Mouse (Mus musculus) MEL (cell line): ENCODE results near the gene Samd7. TPM values are rescaled to one million over a fixed set of nuclear protein-coding genes. Genes with fewer than 3 reads are reported as not detected.

ENCODE experiments used
- DNase-seq: peaks from one replicate; pipeline ENCODE4 v3.0.0; 2011; ENCODE audit warnings: low read depth, low spot score
- H3K27ac ChIP-seq: 2 replicates; pipeline ENCODE4 v1.5.1; 2012; ENCODE audit warnings: low read depth, mild to moderate bottlenecking, control low read depth, low read length, moderate library complexity; ENCODE audit not compliant: control insufficient read depth
- H3K27me3 ChIP-seq, 2 experiments: fragments of 150-350 bp in 1 of 2; sonication (generic) in 1 of 2; 2 replicates each; pipeline ENCODE4 v1.6.1; 2012; ENCODE audit warnings: low read length in 2 of 2, mild to moderate bottlenecking in 2 of 2, improper control_type of control experiment in 1 of 2, moderate library complexity in 1 of 2; ENCODE audit not compliant: insufficient read depth in 2 of 2, control insufficient read depth in 1 of 2
- H3K36me3 ChIP-seq, 2 experiments: 2 replicates each; pipeline ENCODE4 v1.6.1; 2012 to 2014; ENCODE audit warnings: low read length in 2 of 2, improper control_type of control experiment in 1 of 2, inconsistent platforms in 1 of 2, mild to moderate bottlenecking in 1 of 2; ENCODE audit not compliant: insufficient read depth in 2 of 2, control insufficient read depth in 1 of 2
- H3K4me1 ChIP-seq, 2 experiments: fragments of 150-350 bp in 1 of 2; sonication (generic) in 1 of 2; 2 replicates each; pipeline ENCODE4 v1.6.1; 2012; ENCODE audit warnings: low read length in 2 of 2, improper control_type of control experiment in 1 of 2, mild to moderate bottlenecking in 1 of 2; ENCODE audit not compliant: insufficient read depth in 2 of 2, control insufficient read depth in 1 of 2
- H3K4me3 ChIP-seq, 2 experiments: fragments of 150-350 bp in 1 of 2; sonication (generic) in 1 of 2; 2 replicates each; pipeline ENCODE4 v1.5.1; 2012; ENCODE audit warnings: low read depth in 2 of 2, low read length in 2 of 2, mild to moderate bottlenecking in 2 of 2, moderate library complexity in 2 of 2, control low read depth in 1 of 2, improper control_type of control experiment in 1 of 2; ENCODE audit not compliant: control insufficient read depth in 1 of 2, insufficient read depth in 1 of 2
- H3K79me2 ChIP-seq: 2 replicates; pipeline ENCODE4 v1.6.1; 2012; ENCODE audit warnings: mild to moderate bottlenecking, low read length, moderate library complexity; ENCODE audit not compliant: control insufficient read depth, poor library complexity, insufficient read depth
- H3K9ac ChIP-seq: 2 replicates; pipeline ENCODE4 v1.6.1; 2012; ENCODE audit warnings: low read depth, mild to moderate bottlenecking, control low read depth, low read length, moderate library complexity; ENCODE audit not compliant: control insufficient read depth, poor library complexity, severe bottlenecking
- H3K9me3 ChIP-seq: fragments of 150-350 bp; sonication (generic); replicated peaks from 2 replicates; pipeline ENCODE4 v1.6.1; 2012; ENCODE audit warnings: mild to moderate bottlenecking, low read length, improper control_type of control experiment, moderate library complexity; ENCODE audit not compliant: insufficient read depth
- BHLHE40 ChIP-seq: IDR thresholded peaks from 2 replicates; pipeline ENCODE4 v1.6.1; 2012; ENCODE audit warnings: low read depth, mild to moderate bottlenecking, inconsistent platforms, low read length, improper control_type of control experiment, borderline replicate concordance
- CHD2 ChIP-seq: IDR thresholded peaks from 2 replicates; pipeline ENCODE4 v1.6.1; 2011; ENCODE audit warnings: low read length, improper control_type of control experiment
- EP300 ChIP-seq, 2 experiments: IDR thresholded peaks; 2 replicates each; pipeline ENCODE4 v1.6.1; 2011; ENCODE audit warnings: improper control_type of control experiment in 2 of 2, low read length in 2 of 2, low read depth in 1 of 2, mild to moderate bottlenecking in 1 of 2
- ETS1 ChIP-seq: IDR thresholded peaks from 2 replicates; pipeline ENCODE4 v1.6.1; 2012; ENCODE audit warnings: low read depth, mild to moderate bottlenecking, inconsistent platforms, low read length, improper control_type of control experiment, moderate library complexity
- HCFC1 ChIP-seq: IDR thresholded peaks from 2 replicates; pipeline ENCODE4 v1.6.1; 2012; ENCODE audit warnings: low read depth, mild to moderate bottlenecking, inconsistent platforms, low read length, improper control_type of control experiment, moderate library complexity
- MAZ ChIP-seq: IDR thresholded peaks from 2 replicates; pipeline ENCODE4 v1.6.1; 2012; ENCODE audit warnings: low read depth, mild to moderate bottlenecking, inconsistent platforms, low read length, improper control_type of control experiment
- NELFE ChIP-seq: IDR thresholded peaks from 2 replicates; pipeline ENCODE4 v1.6.1; 2011; ENCODE audit warnings: low read depth, low read length, improper control_type of control experiment
- NRF1 ChIP-seq: IDR thresholded peaks from 2 replicates; pipeline ENCODE4 v1.6.1; 2014; ENCODE audit warnings: low read depth, mild to moderate bottlenecking, inconsistent platforms, low read length, improper control_type of control experiment, moderate library complexity; ENCODE audit not compliant: poor library complexity, insufficient read depth, severe bottlenecking
- POLR2A ChIP-seq, 2 experiments: IDR thresholded peaks; 2 replicates each; pipeline ENCODE4 v1.6.1; 2011 to 2012; ENCODE audit warnings: low read length in 2 of 2, mild to moderate bottlenecking in 2 of 2, control low read depth in 1 of 2, improper control_type of control experiment in 1 of 2, low read depth in 1 of 2, moderate library complexity in 1 of 2; ENCODE audit not compliant: control insufficient read depth in 1 of 2, insufficient read depth in 1 of 2, poor library complexity in 1 of 2
- POLR2AphosphoS2 ChIP-seq: IDR thresholded peaks from 2 replicates; pipeline ENCODE4 v1.6.1; 2011; ENCODE audit warnings: low read length, improper control_type of control experiment
- SIN3A ChIP-seq: IDR thresholded peaks from 2 replicates; pipeline ENCODE4 v1.6.1; 2012; ENCODE audit warnings: low read length, improper control_type of control experiment, inconsistent platforms
- TBP ChIP-seq: IDR thresholded peaks from 2 replicates; pipeline ENCODE4 v1.8.0; 2011; ENCODE audit warnings: low read depth, low read length, improper control_type of control experiment
- TCF12 ChIP-seq: IDR thresholded peaks from 2 replicates; pipeline ENCODE4 v1.6.1; 2014; ENCODE audit warnings: low read depth, mild to moderate bottlenecking, inconsistent platforms, low read length, improper control_type of control experiment, moderate library complexity
- UBTF ChIP-seq: IDR thresholded peaks from 2 replicates; pipeline ENCODE4 v1.6.1; 2012; ENCODE audit warnings: low read depth, mild to moderate bottlenecking, inconsistent platforms, low read length, improper control_type of control experiment, moderate library complexity, borderline replicate concordance; ENCODE audit not compliant: insufficient read depth
- USF1 ChIP-seq: IDR thresholded peaks from 2 replicates; pipeline ENCODE4 v1.6.1; 2014; ENCODE audit warnings: low read depth, mild to moderate bottlenecking, inconsistent platforms, low read length, improper control_type of control experiment, moderate library complexity
- USF2 ChIP-seq, 2 experiments: IDR thresholded peaks; 2 replicates each; pipeline ENCODE4 v1.6.1; 2011 to 2012; ENCODE audit warnings: improper control_type of control experiment in 2 of 2, low read length in 2 of 2, borderline replicate concordance in 1 of 2, inconsistent platforms in 1 of 2, low read depth in 1 of 2, mild to moderate bottlenecking in 1 of 2; ENCODE audit not compliant: insufficient read depth in 1 of 2
- ZMIZ1 ChIP-seq: IDR thresholded peaks from 2 replicates; pipeline ENCODE4 v1.6.1; 2012; ENCODE audit warnings: low read depth, mild to moderate bottlenecking, inconsistent platforms, low read length, improper control_type of control experiment, moderate library complexity
- ZNF384 ChIP-seq: IDR thresholded peaks from 2 replicates; pipeline ENCODE4 v1.6.1; 2012; ENCODE audit warnings: low read depth, mild to moderate bottlenecking, inconsistent platforms, low read length, improper control_type of control experiment
- polyA plus RNA-seq, 2 experiments: library from polyadenylated mRNA; stranded (reverse) in 1 of 2; unstranded in 1 of 2; fragments of >175 nt in 1 of 2; fragments of >200 nt in 1 of 2; gene quantifications; 2 replicates each; pipeline versions ENCODE4 v1.2.1 to v1.2.4; 2012; ENCODE audit warnings: low replicate concordance in 2 of 2, low read depth in 1 of 2; ENCODE audit not compliant: insufficient read length in 2 of 2, insufficient read depth in 1 of 2, missing spikeins in 1 of 2
- total RNA-seq: library from RNA; depleted of rRNA; stranded (reverse); fragments of 300-350 nt; gene quantifications from 2 replicates; pipeline ENCODE4 v1.2.3, GENCODE M21; 2012

The Samd7 gene
- total and polyA plus RNA-seq, 3 experiments: not detected

GRCm38 (mm10) chr3:30792737-30793402 lies 46.8 kb downstream of the Samd7 start, which contains the start of gene Sec62:
Sec62 (plus strand) TSS chr3:30792875.
- Histone ChIP-seq H3K27ac (peak within 1 kb of the TSS; percentile 78), H3K4me3 (peak within 1 kb of the TSS; percentile 62 to 100), H3K36me3 (peaks cover 0 to 29% of the 10 kb centered on the region in 2 experiments; a peak in 2 of 4 replicates), H3K79me2 (peaks cover 30% of the 10 kb centered on the region), H3K9me3 (no peaks in the 10 kb centered on the region), H3K9ac (peak within 1 kb of the TSS; percentile 95), H3K27me3 (no peaks in the 10 kb centered on the region), H3K4me1 (peaks cover 16 to 24% of the 10 kb centered on the region in 2 experiments)
- DNase-seq: peak; percentile 94
- peak; percentile 89 for TF ChIP-seq USF1
- TF ChIP-seq POLR2AphosphoS2: peak; percentile 90
- TF ChIP-seq NRF1: no peak
- peak; percentile 41; the same call in 1 of the 2 replicates for TF ChIP-seq SIN3A
- TF ChIP-seq POLR2A (IDR thresholded peaks at IDR 0.05; ENCODE audit: control insufficient read depth in 1 of 2, insufficient read depth in 1 of 2, low read depth in 1 of 2, low read length in 2 of 2, poor library complexity in 1 of 2): peak in 1 of 2 experiments; percentile 90; a peak in 3 of 4 replicates
- no peak for TF ChIP-seq ZNF384
- TF ChIP-seq ZMIZ1: peak; percentile 70
- TF ChIP-seq ETS1: no peak
- TF ChIP-seq EP300 (IDR thresholded peaks at IDR 0.05; ENCODE audit: low read depth in 1 of 2, low read length in 2 of 2): peak in 1 of 2 experiments; percentile 3; a peak in 1 of 4 replicates
- peak; percentile 73; the same call in 1 of the 2 replicates for TF ChIP-seq BHLHE40
- TF ChIP-seq TBP: peak; percentile 74
- peak; percentile 87 for TF ChIP-seq TCF12
- TF ChIP-seq MAZ: peak; percentile 91; the same call in 1 of the 2 replicates
- peak; percentile 78 for TF ChIP-seq HCFC1
- peak in 1 of 2 experiments; percentile 56; a peak in 1 of 4 replicates for TF ChIP-seq USF2 (IDR thresholded peaks at IDR 0.05; ENCODE audit: borderline replicate concordance in 1 of 2, insufficient read depth in 1 of 2, low read depth in 1 of 2, low read length in 2 of 2)
- peak; percentile 79 for TF ChIP-seq NELFE
- peak; percentile 95 for TF ChIP-seq CHD2
- TF ChIP-seq UBTF: no peak
